Mouse (Mus musculus) gonadal fat pad, adult 2 months (tissue): Measurements from ENCODE around the gene Gm49369. TPM values are rescaled to one million over a fixed set of nuclear protein-coding genes. Genes with fewer than 3 reads are reported as not detected.

Experiments
- DNase-seq: peaks from one replicate; pipeline ENCODE4 v3.0.0-alpha.2; 2012; ENCODE audit warnings: low read depth
- polyA plus RNA-seq: library from polyadenylated mRNA; depleted of rRNA; stranded (reverse); fragments of >200 nt; gene quantifications from 2 replicates; pipeline ENCODE4 v1.2.3, GENCODE M21; 2012

Gm49369 gene
- polyA plus RNA-seq, 1 experiment: 0.74 TPM

GRCm38 (mm10) chr7:142394261-142395190 is 12.1 kb upstream of the Gm49369 start:
- DNase-seq: no peak

GRCm38 (mm10) chr7:142393191-142393590 is 10.7 kb upstream of the Gm49369 start:
- no peak for DNase-seq

DNA sequence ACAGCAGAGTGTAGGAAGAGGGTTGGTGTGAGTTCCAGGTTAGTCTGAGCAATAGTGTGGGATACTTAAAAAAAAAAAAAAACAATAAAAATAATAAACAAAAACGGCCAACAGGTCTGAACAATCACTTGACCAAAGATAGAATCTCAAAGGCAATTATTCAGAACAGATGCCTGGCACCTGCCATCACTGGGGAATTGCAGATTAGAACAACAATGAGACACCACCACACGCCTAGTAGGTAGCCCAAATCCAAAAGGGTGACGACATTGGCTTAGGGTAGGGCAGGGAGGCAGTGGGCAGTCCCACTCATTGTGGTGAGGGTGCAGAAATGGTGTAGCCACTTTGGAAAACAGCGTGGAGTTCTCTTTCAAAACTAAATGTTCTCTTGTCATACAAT is 9.1 kb upstream of the Gm49369 start:
- DNase-seq: no peak

GRCm38 (mm10) chr7:142391108-142391507 is 8.6 kb upstream of the Gm49369 start:
- DNase-seq: no peak

DNA sequence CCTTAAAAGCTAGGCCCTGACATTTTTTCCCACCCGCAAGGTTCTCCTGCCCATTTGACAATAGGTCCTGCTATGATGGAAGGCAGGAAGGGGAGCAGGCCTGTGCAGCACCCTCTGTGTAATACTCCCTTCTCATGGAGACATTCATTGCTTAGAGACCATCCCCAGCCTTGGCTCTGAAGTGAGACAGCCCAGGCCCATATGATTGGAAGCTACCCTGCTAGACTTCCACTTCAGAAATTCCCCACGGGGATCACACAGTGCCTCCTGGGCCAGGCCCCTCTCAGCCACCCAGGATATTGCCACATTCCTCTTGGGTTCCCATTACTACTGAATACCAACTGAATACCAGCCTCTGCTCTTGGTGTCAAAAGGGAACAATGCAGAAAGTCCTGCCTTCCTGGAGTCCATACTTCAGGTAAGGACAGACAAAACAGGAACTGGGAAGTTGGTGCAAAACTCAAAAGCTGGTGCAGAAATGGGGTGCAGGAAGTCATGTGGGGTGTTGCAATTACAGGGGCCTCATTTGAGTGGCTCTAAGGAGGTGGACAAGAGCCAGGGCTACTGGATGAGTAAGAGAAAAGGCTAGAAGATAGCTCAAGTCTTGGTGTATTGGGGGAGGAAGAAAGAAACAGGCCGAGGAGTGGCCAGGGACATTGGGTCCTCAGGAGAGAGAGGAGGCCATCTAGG is 7.6 kb upstream of the Gm49369 start:
- no peak for DNase-seq

DNA sequence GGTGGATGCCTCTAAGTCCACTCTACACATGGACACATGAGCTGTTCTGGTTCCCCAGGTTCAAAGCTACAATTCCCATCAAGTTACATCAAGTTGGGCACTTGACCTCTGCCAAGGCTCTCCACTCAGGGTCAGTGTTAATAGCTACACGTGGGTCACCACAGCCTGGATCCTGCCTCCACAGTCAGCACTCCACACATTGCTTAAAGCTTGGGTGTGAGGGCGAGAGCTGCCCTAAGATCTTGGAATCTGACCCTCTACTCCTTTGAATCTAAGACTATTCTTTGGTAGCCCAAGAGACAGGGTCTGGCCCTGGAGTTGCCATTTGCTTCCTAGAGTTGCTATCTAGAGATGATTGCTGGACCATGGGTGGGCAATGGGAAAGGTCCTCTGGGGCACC is 6.3 kb upstream of the Gm49369 start:
- DNase-seq: no peak

- no peak for DNase-seq
These were observed 5.7 kb upstream of the Gm49369 start for GRCm38 (mm10) chr7:142388198-142388597.

- DNase-seq: peak; percentile 50
These were observed 5.1 kb upstream of the Gm49369 start, which contains the start of gene Ctsd for GRCm38 (mm10) chr7:142387419-142388148. Ctsd (minus strand) TSS chr7:142388038.

- peak; percentile 98 for DNase-seq
These were observed 4.2 kb upstream of the Gm49369 start for GRCm38 (mm10) chr7:142386621-142387201.

GRCm38 (mm10) chr7:142385742-142386403 is 3.4 kb upstream of the Gm49369 start:
- DNase-seq: no peak

DNA sequence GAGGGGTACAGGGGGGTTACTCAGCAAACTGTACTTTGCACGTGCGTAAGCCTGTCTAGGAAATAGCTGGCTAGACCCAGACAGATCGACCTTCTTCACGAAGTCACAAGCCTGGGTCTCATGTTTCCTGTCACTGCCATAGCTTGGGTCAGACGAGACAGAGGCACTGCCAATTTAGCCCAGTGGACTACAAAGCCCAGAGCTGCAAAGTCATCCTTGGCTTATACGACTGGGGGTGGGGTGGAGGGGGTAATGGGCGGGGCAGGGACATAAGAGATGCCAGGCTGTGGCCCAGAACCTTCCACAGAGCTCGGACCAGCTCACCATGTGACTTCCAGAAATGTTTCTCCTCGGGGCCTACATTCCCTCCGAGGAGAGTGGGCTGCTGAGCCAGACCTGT is 1.8 kb upstream of the Gm49369 start:
- no peak for DNase-seq

- no peak for DNase-seq
These were observed 1.3 kb downstream of the Gm49369 start for GRCm38 (mm10) chr7:142381175-142381574.

DNA sequence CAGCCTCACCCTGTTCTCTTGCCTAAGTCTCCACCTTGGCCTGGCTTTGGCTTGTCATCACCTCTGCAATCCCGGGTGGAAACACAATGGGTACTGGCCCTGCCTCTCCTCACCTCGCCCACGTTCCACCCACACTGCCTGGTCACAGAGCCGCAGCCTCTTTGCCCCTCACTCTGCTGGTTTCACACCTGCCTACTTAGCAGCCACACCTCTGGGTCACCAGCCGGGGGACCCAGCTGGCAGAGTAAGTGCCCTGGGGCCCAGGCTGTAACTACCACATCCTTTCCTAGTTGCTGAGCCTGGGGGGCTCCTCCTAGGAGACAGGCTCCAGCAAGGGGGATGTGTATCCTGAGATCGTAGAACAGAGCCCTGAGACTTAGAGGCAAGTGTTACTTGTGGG is 3.3 kb downstream of the Gm49369 start:
- peak; percentile 49 for DNase-seq

GRCm38 (mm10) chr7:142377233-142377925 is 5.1 kb downstream of the Gm49369 start:
- no peak for DNase-seq

DNA sequence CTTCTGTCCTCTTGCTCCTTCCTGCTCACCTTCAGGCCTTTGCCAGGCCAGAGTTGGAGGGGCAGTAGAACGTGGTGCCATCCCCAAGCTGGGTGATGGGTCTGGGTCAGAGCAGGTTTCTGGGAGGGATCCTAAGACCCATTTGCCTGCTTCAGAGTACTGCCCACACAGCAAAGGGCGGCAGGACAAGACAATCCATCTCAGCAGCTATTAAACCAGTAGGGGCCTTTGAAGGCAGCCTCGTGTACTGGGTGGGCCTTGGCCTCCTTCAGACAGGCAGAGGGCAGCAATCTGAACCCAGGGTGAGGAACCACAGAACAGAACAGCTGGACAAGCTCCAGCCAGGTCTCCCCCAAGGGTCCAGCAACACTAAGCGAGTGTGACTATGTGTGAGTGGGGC is 6.4 kb downstream of the Gm49369 start:
- DNase-seq: no peak

DNA sequence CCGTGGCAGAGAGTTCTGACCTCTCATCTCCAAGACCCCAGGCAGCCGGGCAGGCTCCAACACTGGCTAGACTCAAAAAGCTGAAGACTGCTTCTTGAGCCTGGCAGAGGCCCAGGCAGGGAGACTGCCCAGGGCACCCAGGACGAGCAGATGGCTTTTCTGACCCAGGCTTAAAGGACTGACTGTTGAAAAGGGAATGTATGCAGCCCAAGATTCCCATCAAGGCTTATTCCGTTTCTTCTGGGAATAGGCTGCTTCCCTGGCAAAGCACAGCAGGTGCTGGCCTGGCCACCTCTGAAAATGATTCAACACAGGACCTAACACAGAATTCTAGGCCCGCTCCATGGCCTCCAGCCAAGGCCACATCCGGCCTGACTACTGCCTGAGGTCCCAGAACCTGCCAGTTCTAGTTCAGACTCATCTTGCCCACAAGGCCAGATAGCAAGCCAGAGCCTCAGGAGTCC is 7.2 kb downstream of the Gm49369 start:
- peak; percentile 54 for DNase-seq

GRCm38 (mm10) chr7:142374413-142375015 is 8.0 kb downstream of the Gm49369 start:
- peak; percentile 51 for DNase-seq

GRCm38 (mm10) chr7:142373641-142374412 is 8.6 kb downstream of the Gm49369 start, which contains the start of gene Ifitm10:
Ifitm10 (minus strand) TSS chr7:142373753.
- DNase-seq: no peak

- DNase-seq: no peak
These were observed 9.4 kb downstream of the Gm49369 start for GRCm38 (mm10) chr7:142373039-142373438.
